Comparison of ENCODE assay signal across 17 mouse cellular contexts in the genomic region with DNA sequence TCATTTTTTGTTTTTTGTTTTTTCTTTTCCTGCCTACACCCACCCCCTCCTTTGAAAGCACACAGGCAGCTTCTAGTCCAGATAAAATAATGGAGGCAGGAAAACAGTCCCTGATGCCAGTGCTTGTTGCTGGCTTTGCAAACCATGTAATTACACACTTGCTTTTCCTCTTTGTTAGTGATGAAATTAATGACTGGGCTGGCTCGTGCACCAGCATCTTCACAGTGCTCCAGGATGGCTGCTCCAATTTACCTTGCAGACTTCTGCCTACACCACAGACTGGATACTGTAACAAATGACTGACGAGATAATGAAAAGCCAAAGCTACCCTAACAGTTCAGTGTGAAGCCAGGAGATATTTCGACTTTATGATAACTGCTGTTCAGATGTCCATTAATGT.
"Had no signal": no experiment of that assay in that cellular context is flagged by ENCODE, and none has a peak within 500 bp of the region (broad histone marks: within the 10 kb centered on the region; RNA-seq: fewer than 3 reads in every experiment).

No protein-coding gene starts in this region.

- H3K27me3 ChIP-seq: kidney, embryonic 15.5 days; liver, embryonic 13.5 days; midbrain, embryonic 12.5 days; midbrain, embryonic 15.5 days; neural tube, embryonic 12.5 days; neural tube, embryonic 15.5 days had no signal

- H3K4me3 ChIP-seq: kidney, embryonic 15.5 days; left cerebral cortex, adult 2 months; liver, embryonic 13.5 days; midbrain, embryonic 12.5 days; midbrain, embryonic 15.5 days; neural tube, embryonic 12.5 days; neural tube, embryonic 15.5 days had no signal

- H3K27ac ChIP-seq: kidney, embryonic 15.5 days; left cerebral cortex, adult 2 months; liver, embryonic 13.5 days; midbrain, embryonic 12.5 days; midbrain, embryonic 15.5 days; neural tube, embryonic 12.5 days; neural tube, embryonic 15.5 days had no signal

- H3K36me3 ChIP-seq: kidney, embryonic 15.5 days; liver, embryonic 13.5 days; midbrain, embryonic 12.5 days; midbrain, embryonic 15.5 days; neural tube, embryonic 12.5 days; neural tube, embryonic 15.5 days had no signal

- ATAC-seq: midbrain, embryonic 15.5 days had no signal

- H3K9me3 ChIP-seq: kidney, embryonic 15.5 days; liver, embryonic 13.5 days; midbrain, embryonic 12.5 days; midbrain, embryonic 15.5 days; neural tube, embryonic 12.5 days; neural tube, embryonic 15.5 days had no signal

- DNase-seq: kidney, postnatal 10 days; kidney, postnatal 36 days; layer of hippocampus, postnatal 36 days; liver, embryonic 13.5 days; lung, adult 2 months; lung, postnatal 14 days; lung, postnatal 4 days; right cerebral cortex, postnatal 25 days; thymus, adult 2 months; thymus, postnatal 14 days; thymus, postnatal 4 days had no signal

- H3K9ac ChIP-seq: kidney, embryonic 15.5 days; liver, embryonic 13.5 days; midbrain, embryonic 12.5 days; midbrain, embryonic 15.5 days; neural tube, embryonic 12.5 days; neural tube, embryonic 15.5 days had no signal

- H3K4me2 ChIP-seq: kidney, embryonic 15.5 days; liver, embryonic 13.5 days; midbrain, embryonic 12.5 days; midbrain, embryonic 15.5 days; neural tube, embryonic 12.5 days; neural tube, embryonic 15.5 days had no signal

- H3K4me1 ChIP-seq: kidney, embryonic 15.5 days; liver, embryonic 13.5 days; midbrain, embryonic 12.5 days; midbrain, embryonic 15.5 days; neural tube, embryonic 12.5 days; neural tube, embryonic 15.5 days had no signal
